In genomic region chr8:70505698-70506327, GRCm38 (mm10) we compare ENCODE assay signal across 8 mouse cellular contexts. TPM values are rescaled to one million over a fixed set of nuclear protein-coding genes. Genes with fewer than 3 reads are reported as not detected.
DNase-seq lines count a peak whose midpoint lies in the region; ATAC-seq and TF ChIP-seq lines count a peak whose summit lies in the region.

No protein-coding gene starts in this region.

- H3K4me3 ChIP-seq in liver, adult 2 months (ENCODE audit: insufficient read depth, low read depth, low read length): peak overlapping the region; percentile 79
- H3K4me3 ChIP-seq in embryonic facial prominence, embryonic 11.5 days (ENCODE audit: low read depth, low read length): peak overlapping the region; percentile 70
- peak overlapping the region; percentile 74 for H3K4me3 ChIP-seq in hindbrain, embryonic 12.5 days

- H3K36me3 ChIP-seq in liver, adult 2 months (ENCODE audit: control insufficient read depth, insufficient read depth, low read length): peaks cover 10% of the 10 kb centered on the region; the same call in 1 of the 2 replicates
- H3K36me3 ChIP-seq in embryonic facial prominence, embryonic 11.5 days (replicated peaks; ENCODE audit: control insufficient read depth, insufficient read depth, low read depth, low read length): peaks cover 6% of the 10 kb centered on the region
- H3K36me3 ChIP-seq in hindbrain, embryonic 12.5 days: peaks cover 21% of the 10 kb centered on the region

- H3K27me3 ChIP-seq in liver, adult 2 months (ENCODE audit: control insufficient read depth, insufficient read depth, low read length): no peaks in the 10 kb centered on the region
- peaks cover 22% of the 10 kb centered on the region for H3K27me3 ChIP-seq in embryonic facial prominence, embryonic 11.5 days (ENCODE audit: control insufficient read depth, insufficient read depth, low read length)
- H3K27me3 ChIP-seq in hindbrain, embryonic 12.5 days: peaks cover 35% of the 10 kb centered on the region

- TF ChIP-seq POLR2A in liver, adult 2 months (IDR thresholded peaks at IDR 0.05; ENCODE audit: extremely low read depth, insufficient read depth, low read length): no peak

- peaks cover 14% of the 10 kb centered on the region; the same call in 1 of the 2 replicates for H3K79me2 ChIP-seq in liver, adult 2 months (ENCODE audit: control insufficient read depth, insufficient read depth, low read length)

- H3K4me1 ChIP-seq in liver, adult 2 months (ENCODE audit: control insufficient read depth, insufficient read depth, low read length): peaks cover 21% of the 10 kb centered on the region
- H3K4me1 ChIP-seq in embryonic facial prominence, embryonic 11.5 days (ENCODE audit: control insufficient read depth, insufficient read depth, low read length): peaks cover 27% of the 10 kb centered on the region
- H3K4me1 ChIP-seq in hindbrain, embryonic 12.5 days: peaks cover 45% of the 10 kb centered on the region

- peak overlapping the region; percentile 82 for H3K4me2 ChIP-seq in embryonic facial prominence, embryonic 11.5 days (ENCODE audit: low read depth, low read length)
- peak overlapping the region; percentile 87 for H3K4me2 ChIP-seq in hindbrain, embryonic 12.5 days (replicated peaks)

- WGBS in liver, adult 2 months: 27% methylated on average over 32 of the region's 32 CpGs
- 40% methylated on average over 32 of the region's 32 CpGs for WGBS in embryonic facial prominence, embryonic 11.5 days
- 36% methylated on average over 32 of the region's 32 CpGs for WGBS in hindbrain, embryonic 12.5 days

- TF ChIP-seq CTCF in liver, adult 2 months (IDR thresholded peaks at IDR 0.05; ENCODE audit: low read depth, low read length): no peak

- peak overlapping the region; percentile 87 for H3K9ac ChIP-seq in liver, adult 2 months (ENCODE audit: low read depth, low read length)
- H3K9ac ChIP-seq in embryonic facial prominence, embryonic 11.5 days (replicated peaks; ENCODE audit: low read length): peak overlapping the region; percentile 92
- H3K9ac ChIP-seq in hindbrain, embryonic 12.5 days: peak overlapping the region; percentile 85

- H3K27ac ChIP-seq in liver, adult 2 months (replicated peaks; ENCODE audit: insufficient read depth, low read depth, low read length): peak overlapping the region; percentile 21
- peak overlapping the region; percentile 62 for H3K27ac ChIP-seq in embryonic facial prominence, embryonic 11.5 days (replicated peaks; ENCODE audit: low read depth, low read length)
- peak overlapping the region; percentile 94 for H3K27ac ChIP-seq in hindbrain, embryonic 12.5 days

- H3K9me3 ChIP-seq in embryonic facial prominence, embryonic 11.5 days (replicated peaks; ENCODE audit: control insufficient read depth, low read length): no peaks in the 10 kb centered on the region
- no peaks in the 10 kb centered on the region for H3K9me3 ChIP-seq in hindbrain, embryonic 12.5 days (replicated peaks)

- no peak for DNase-seq in liver, adult 2 months (ENCODE audit: extremely low read depth, low read depth, low spot score)
- no peak for DNase-seq in liver
- DNase-seq in embryonic facial prominence, embryonic 11.5 days (ENCODE audit: low spot score): no peak
- no peak for DNase-seq in MN1 (ENCODE audit: low spot score)
- DNase-seq in frontal cortex, adult 2 months (ENCODE audit: extremely low spot score in 1 of 2, low spot score in 1 of 2): no peak
- no peak for DNase-seq in left cerebral cortex, postnatal 10 days (ENCODE audit: extremely low spot score in 1 of 2, low spot score in 2 of 2)

- intact Hi-C loops in left cerebral cortex, postnatal 10 days (cut with DNase I): loop anchor here (2.0 kb wide), 1 partner anchor 163 kb away; no protein-coding TSS in a partner anchor

- peak; percentile 14 for ATAC-seq in embryonic facial prominence, embryonic 11.5 days (replicated peaks; ENCODE audit: insufficient number of reproducible peaks, low FRiP score, low TSS enrichment, low read depth)
- peak; percentile 18; the same call in 1 of the 2 replicates for ATAC-seq in hindbrain, embryonic 12.5 days (ENCODE audit: low FRiP score)
- peak; percentile 8 for ATAC-seq in megakaryocyte-erythroid progenitor cell, adult 5-6 weeks (replicated peaks; ENCODE audit: low FRiP score, low TSS enrichment, poor library complexity, severe bottlenecking)

RNA-seq across cellular contexts. Expression of gene Rex1bd, which starts 0.7 kb away (rescaled TPM):
- 60.8 and 75.2 TPM in 2 replicates for total RNA-seq in liver, adult 2 months (2014; rRNA removed)
- 141 and 152 TPM in 2 replicates for polyA plus RNA-seq in liver, adult 2 months (2012; rRNA removed)
- 126 and 140 TPM in 2 replicates for polyA plus RNA-seq in embryonic facial prominence, embryonic 11.5 days (2014; fragmentation: Nextera tagmentation; extraction: Ambion mirVana)
- polyA plus RNA-seq in hindbrain, embryonic 12.5 days (2016; fragmentation: Nextera tagmentation; extraction: Ambion mirVana): 118 TPM in 2 replicates
- total RNA-seq in megakaryocyte-erythroid progenitor cell, adult 5-6 weeks (2014; fragmentation: Nextera tagmentation): 53.5 and 57.0 TPM in 2 replicates
- total RNA-seq in megakaryocyte-erythroid progenitor cell, adult 5-6 weeks (2017): 25.8 and 48.7 TPM in 2 replicates
- polyA plus RNA-seq in frontal cortex, adult 2 months (2012; rRNA removed): 197 and 210 TPM in 2 replicates
- total RNA-seq in left cerebral cortex, postnatal 10 days (2021): 100 to 1,000 TPM in 1 of 2 experiments, 10 to 100 TPM in 1; 95.1 to 106 TPM

RNA-seq across cellular contexts. Expression of gene Uba52, which starts 4.8 kb away (rescaled TPM):
- total RNA-seq in liver, adult 2 months (2014; rRNA removed): 750 and 1,062 TPM in 2 replicates
- polyA plus RNA-seq in liver, adult 2 months (2012; rRNA removed): 596 and 770 TPM in 2 replicates
- 783 and 884 TPM in 2 replicates for polyA plus RNA-seq in embryonic facial prominence, embryonic 11.5 days (2014; fragmentation: Nextera tagmentation; extraction: Ambion mirVana)
- polyA plus RNA-seq in hindbrain, embryonic 12.5 days (2016; fragmentation: Nextera tagmentation; extraction: Ambion mirVana): 633 and 755 TPM in 2 replicates
- total RNA-seq in megakaryocyte-erythroid progenitor cell, adult 5-6 weeks (2014; fragmentation: Nextera tagmentation): 2,751 and 3,393 TPM in 2 replicates
- 4,463 and 5,230 TPM in 2 replicates for total RNA-seq in megakaryocyte-erythroid progenitor cell, adult 5-6 weeks (2017)
- 901 and 1,108 TPM in 2 replicates for polyA plus RNA-seq in frontal cortex, adult 2 months (2012; rRNA removed)
- 1,000 to 10,000 TPM in 1 of 2 experiments, 100 to 1,000 TPM in 1; 991 to 1,007 TPM for total RNA-seq in left cerebral cortex, postnatal 10 days (2021)

RNA-seq across cellular contexts. Expression of gene Crlf1, which starts 12.9 kb away (rescaled TPM):
- not detected in 2 replicates for total RNA-seq in liver, adult 2 months (2014; rRNA removed)
- polyA plus RNA-seq in liver, adult 2 months (2012; rRNA removed): not detected in 2 replicates
- 63.8 and 64.7 TPM in 2 replicates for polyA plus RNA-seq in embryonic facial prominence, embryonic 11.5 days (2014; fragmentation: Nextera tagmentation; extraction: Ambion mirVana)
- 3.3 and 4.2 TPM in 2 replicates for polyA plus RNA-seq in hindbrain, embryonic 12.5 days (2016; fragmentation: Nextera tagmentation; extraction: Ambion mirVana)
- 0.30 and 2.3 TPM in 2 replicates for total RNA-seq in megakaryocyte-erythroid progenitor cell, adult 5-6 weeks (2014; fragmentation: Nextera tagmentation)
- total RNA-seq in megakaryocyte-erythroid progenitor cell, adult 5-6 weeks (2017): not detected in 2 replicates
- polyA plus RNA-seq in frontal cortex, adult 2 months (2012; rRNA removed): 1.8 and 3.4 TPM in 2 replicates
- 1 to 10 TPM; 7.0 to 9.5 TPM for total RNA-seq in left cerebral cortex, postnatal 10 days (2021)

RNA-seq across cellular contexts. Expression of gene Tmem59l, which starts 18.7 kb away (rescaled TPM):
- 0.34 TPM in 1 of 2 replicates, not detected in the other for total RNA-seq in liver, adult 2 months (2014; rRNA removed)
- polyA plus RNA-seq in liver, adult 2 months (2012; rRNA removed): 0.10 TPM in 1 of 2 replicates, not detected in the other
- polyA plus RNA-seq in embryonic facial prominence, embryonic 11.5 days (2014; fragmentation: Nextera tagmentation; extraction: Ambion mirVana): 25.4 and 25.7 TPM in 2 replicates
- polyA plus RNA-seq in hindbrain, embryonic 12.5 days (2016; fragmentation: Nextera tagmentation; extraction: Ambion mirVana): 27.0 and 29.2 TPM in 2 replicates
- not detected in 2 replicates for total RNA-seq in megakaryocyte-erythroid progenitor cell, adult 5-6 weeks (2014; fragmentation: Nextera tagmentation)
- not detected in 2 replicates for total RNA-seq in megakaryocyte-erythroid progenitor cell, adult 5-6 weeks (2017)
- polyA plus RNA-seq in frontal cortex, adult 2 months (2012; rRNA removed): 263 and 277 TPM in 2 replicates
- total RNA-seq in left cerebral cortex, postnatal 10 days (2021): 100 to 1,000 TPM; 146 to 159 TPM

RNA-seq across cellular contexts. Expression of gene Fkbp8, which starts 21.7 kb away (rescaled TPM):
- 271 and 321 TPM in 2 replicates for total RNA-seq in liver, adult 2 months (2014; rRNA removed)
- 455 and 489 TPM in 2 replicates for polyA plus RNA-seq in liver, adult 2 months (2012; rRNA removed)
- 175 and 196 TPM in 2 replicates for polyA plus RNA-seq in embryonic facial prominence, embryonic 11.5 days (2014; fragmentation: Nextera tagmentation; extraction: Ambion mirVana)
- polyA plus RNA-seq in hindbrain, embryonic 12.5 days (2016; fragmentation: Nextera tagmentation; extraction: Ambion mirVana): 313 and 334 TPM in 2 replicates
- 140 and 265 TPM in 2 replicates for total RNA-seq in megakaryocyte-erythroid progenitor cell, adult 5-6 weeks (2014; fragmentation: Nextera tagmentation)
- 172 and 176 TPM in 2 replicates for total RNA-seq in megakaryocyte-erythroid progenitor cell, adult 5-6 weeks (2017)
- polyA plus RNA-seq in frontal cortex, adult 2 months (2012; rRNA removed): 560 and 609 TPM in 2 replicates
- total RNA-seq in left cerebral cortex, postnatal 10 days (2021): 100 to 1,000 TPM; 361 to 375 TPM

Comparison
In these comparisons a context has a peak if more than half of its experiments do, and no peak if none do; other contexts are left out.
1. H3K27ac ChIP-seq: peak in every context shown above with its lines; median percentile 94 in hindbrain, embryonic 12.5 days; 62 in embryonic facial prominence, embryonic 11.5 days; 21 in liver, adult 2 months.
2. RNA of gene Crlf1, which starts 12.9 kb away (polyA plus RNA-seq): 63.8 to 64.7 TPM in embryonic facial prominence, embryonic 11.5 days; 3.3 to 4.2 TPM in hindbrain, embryonic 12.5 days, 1.8 to 3.4 TPM in frontal cortex, adult 2 months and not detected in liver, adult 2 months; every median in the first group is over 10 times any median in the second.
3. Peak in every context shown above with its lines, with median percentiles within 50 percentile points of each other: H3K4me3 ChIP-seq, H3K9ac ChIP-seq and ATAC-seq.